In genomic region chr1:36564101-36564500, GRCm38 (mm10) we compare ENCODE assay signal across 14 mouse cellular contexts. TPM values are rescaled to one million over a fixed set of nuclear protein-coding genes. Genes with fewer than 3 reads are reported as not detected.
A peak's percentile ranks its signal among the peaks of the same experiment; 100 is the strongest.
DNase-seq lines count a peak whose midpoint lies in the region; ATAC-seq lines count a peak whose summit lies in the region.
"Had no signal": no experiment of that assay in that cellular context is flagged by ENCODE, and none has a peak within 500 bp of the region (broad histone marks: within the 10 kb centered on the region; RNA-seq: fewer than 3 reads in every experiment).

No protein-coding gene starts in this region.

- H3K36me3 ChIP-seq in kidney, embryonic 15.5 days = no peaks in the 10 kb centered on the region
- no peaks in the 10 kb centered on the region for H3K36me3 ChIP-seq in kidney, embryonic 16.5 days (ENCODE audit: insufficient read depth, low read length)
- H3K36me3 ChIP-seq: midbrain, embryonic 13.5 days had no signal

- H3K4me1 ChIP-seq in kidney, embryonic 15.5 days = peaks cover 86% of the 10 kb centered on the region
- H3K4me1 ChIP-seq in kidney, embryonic 16.5 days (ENCODE audit: insufficient read depth, low read length) = peaks cover 84% of the 10 kb centered on the region

- no peaks in the 10 kb centered on the region for H3K9me3 ChIP-seq in kidney, embryonic 15.5 days (replicated peaks)
- no peaks in the 10 kb centered on the region for H3K9me3 ChIP-seq in kidney, embryonic 16.5 days (ENCODE audit: low read length)
- H3K9me3 ChIP-seq: midbrain, embryonic 13.5 days had no signal

- ATAC-seq in kidney, embryonic 15.5 days (replicated peaks; ENCODE audit: low FRiP score) = no peak
- ATAC-seq in kidney, embryonic 16.5 days (ENCODE audit: low FRiP score, low TSS enrichment) = no peak
- ATAC-seq: midbrain, embryonic 13.5 days had no signal

- H3K9ac ChIP-seq in kidney, embryonic 15.5 days = no peak overlapping the region
- H3K9ac ChIP-seq in kidney, embryonic 16.5 days (replicated peaks; ENCODE audit: low read length) = no peak overlapping the region
- H3K9ac ChIP-seq: hindbrain, embryonic 14.5 days; midbrain, embryonic 13.5 days had no signal

- H3K27ac ChIP-seq in kidney, embryonic 15.5 days = 0 out of 2 replicates have a peak overlapping the region, but pooled peaks have one; percentile 41
- H3K27ac ChIP-seq in kidney, embryonic 16.5 days (ENCODE audit: low read length) = no peak overlapping the region
- H3K27ac ChIP-seq: hindbrain, embryonic 14.5 days; midbrain, embryonic 13.5 days had no signal

- H3K27me3 ChIP-seq in kidney, embryonic 15.5 days = no peaks in the 10 kb centered on the region
- no peaks in the 10 kb centered on the region for H3K27me3 ChIP-seq in kidney, embryonic 16.5 days (ENCODE audit: insufficient read depth, low read length)

- 64% methylated on average over 6 of the region's 6 CpGs for WGBS in kidney, embryonic 15.5 days
- WGBS in kidney, embryonic 16.5 days = 67% methylated on average over 6 of the region's 6 CpGs

- no peak overlapping the region for H3K4me2 ChIP-seq in kidney, embryonic 15.5 days
- no peak overlapping the region for H3K4me2 ChIP-seq in kidney, embryonic 16.5 days (replicated peaks; ENCODE audit: low read depth, low read length)
- H3K4me2 ChIP-seq: hindbrain, embryonic 14.5 days; midbrain, embryonic 13.5 days had no signal

- no peak overlapping the region for H3K4me3 ChIP-seq in kidney, embryonic 15.5 days (replicated peaks)
- H3K4me3 ChIP-seq in kidney, embryonic 16.5 days (ENCODE audit: low read length) = no peak overlapping the region
- H3K4me3 ChIP-seq: midbrain, embryonic 13.5 days had no signal

- peak; percentile 56 for DNase-seq in adrenal gland, adult 2 months
- no peak for DNase-seq in adrenal gland, adult 18-20 months (ENCODE audit: low spot score in 2 of 2)
- DNase-seq in heart, postnatal 36 days = peak; percentile 54 to 71
- no peak for DNase-seq in lung, postnatal 4 days
- DNase-seq in layer of hippocampus, postnatal 25 days (ENCODE audit: extremely low spot score in 1 of 2, low spot score in 1 of 2) = no peak
- DNase-seq in spleen, adult 12 weeks (ENCODE audit: low spot score) = no peak
- DNase-seq: cerebellum, adult 8-10 months; liver; spleen, adult 18-20 months had no signal

- intact Hi-C loops in heart, postnatal 36 days (cut with DNase I) = loop anchor here (2.0 kb wide), 1 partner anchor 17 kb away; no protein-coding TSS in a partner anchor

RNA-seq across cellular contexts. Expression of gene Sema4c, which starts 6.0 kb away (rescaled TPM):
- 10 to 100 TPM; 13.0 to 25.3 TPM for total RNA-seq in adrenal gland, adult 2 months (2021)
- 22.5 and 24.0 TPM in 2 replicates for polyA plus RNA-seq in adrenal gland, adult 2 months (2012; rRNA removed)
- total RNA-seq in adrenal gland, adult 18-20 months (2021) = 10 to 100 TPM; 13.7 to 15.8 TPM
- 19.3 and 23.3 TPM in 2 replicates for polyA plus RNA-seq in kidney, embryonic 15.5 days (2015; fragmentation: Nextera tagmentation; extraction: Ambion mirVana)
- polyA plus RNA-seq in kidney, embryonic 16.5 days (2015; fragmentation: Nextera tagmentation; extraction: Ambion mirVana) = 21.4 and 21.9 TPM in 2 replicates
- 10 to 100 TPM; 15.0 to 17.1 TPM for total RNA-seq in heart, postnatal 36 days (2021)
- total RNA-seq in layer of hippocampus, postnatal 25 days (2021) = 10 to 100 TPM; 12.7 to 14.0 TPM

RNA-seq across cellular contexts. Expression of gene Ankrd39, which starts 16.9 kb away (rescaled TPM):
- 10 to 100 TPM; 11.1 to 14.5 TPM for total RNA-seq in adrenal gland, adult 2 months (2021)
- 24.4 and 41.9 TPM in 2 replicates for polyA plus RNA-seq in adrenal gland, adult 2 months (2012; rRNA removed)
- 10 to 100 TPM; 11.0 to 11.1 TPM for total RNA-seq in adrenal gland, adult 18-20 months (2021)
- 26.2 and 26.3 TPM in 2 replicates for polyA plus RNA-seq in kidney, embryonic 15.5 days (2015; fragmentation: Nextera tagmentation; extraction: Ambion mirVana)
- polyA plus RNA-seq in kidney, embryonic 16.5 days (2015; fragmentation: Nextera tagmentation; extraction: Ambion mirVana) = 29.2 and 30.0 TPM in 2 replicates
- total RNA-seq in heart, postnatal 36 days (2021) = 1 to 10 TPM; 7.3 to 7.8 TPM
- 10 to 100 TPM; 10.8 to 13.3 TPM for total RNA-seq in layer of hippocampus, postnatal 25 days (2021)

RNA-seq across cellular contexts. Expression of gene Gm42417, which starts 24.9 kb away (rescaled TPM):
- not detected for total RNA-seq in adrenal gland, adult 2 months (2021)
- not detected in 2 replicates for polyA plus RNA-seq in adrenal gland, adult 2 months (2012; rRNA removed)
- not detected for total RNA-seq in adrenal gland, adult 18-20 months (2021)
- polyA plus RNA-seq in kidney, embryonic 15.5 days (2015; fragmentation: Nextera tagmentation; extraction: Ambion mirVana) = 0.32 and 0.75 TPM in 2 replicates
- polyA plus RNA-seq in kidney, embryonic 16.5 days (2015; fragmentation: Nextera tagmentation; extraction: Ambion mirVana) = 0.30 and 1.5 TPM in 2 replicates
- 100 to 1,000 TPM in 1 of 2 experiments, 10 to 100 TPM in 1; 93.9 to 209 TPM for total RNA-seq in heart, postnatal 36 days (2021)
- total RNA-seq in layer of hippocampus, postnatal 25 days (2021) = under 1 TPM in 1 of 2 experiments, not detected in 1; 0.47 TPM
- total RNA-seq: left cerebral cortex, adult 8-10 months had no signal
- polyA plus RNA-seq: midbrain, embryonic 13.5 days had no signal

RNA-seq across cellular contexts. Expression of gene Ankrd23, which starts 27.4 kb away (rescaled TPM):
- 10 to 100 TPM in 1 of 2 experiments, 1 to 10 TPM in 1; 6.9 to 11.2 TPM for total RNA-seq in adrenal gland, adult 2 months (2021)
- 16.5 and 19.9 TPM in 2 replicates for polyA plus RNA-seq in adrenal gland, adult 2 months (2012; rRNA removed)
- 10 to 100 TPM; 10.3 to 10.6 TPM for total RNA-seq in adrenal gland, adult 18-20 months (2021)
- 21.8 and 22.1 TPM in 2 replicates for polyA plus RNA-seq in kidney, embryonic 15.5 days (2015; fragmentation: Nextera tagmentation; extraction: Ambion mirVana)
- 15.2 and 21.7 TPM in 2 replicates for polyA plus RNA-seq in kidney, embryonic 16.5 days (2015; fragmentation: Nextera tagmentation; extraction: Ambion mirVana)
- 100 to 1,000 TPM; 203 to 373 TPM for total RNA-seq in heart, postnatal 36 days (2021)
- 1 to 10 TPM; 5.4 to 7.7 TPM for total RNA-seq in layer of hippocampus, postnatal 25 days (2021)

RNA-seq across cellular contexts. Expression of gene Cnnm3, which starts 52.4 kb away (rescaled TPM):
- total RNA-seq in adrenal gland, adult 2 months (2021) = 10 to 100 TPM; 25.9 to 32.0 TPM
- 53.9 and 70.6 TPM in 2 replicates for polyA plus RNA-seq in adrenal gland, adult 2 months (2012; rRNA removed)
- 10 to 100 TPM; 20.8 to 28.9 TPM for total RNA-seq in adrenal gland, adult 18-20 months (2021)
- polyA plus RNA-seq in kidney, embryonic 15.5 days (2015; fragmentation: Nextera tagmentation; extraction: Ambion mirVana) = 3.7 and 4.0 TPM in 2 replicates
- 3.5 and 3.7 TPM in 2 replicates for polyA plus RNA-seq in kidney, embryonic 16.5 days (2015; fragmentation: Nextera tagmentation; extraction: Ambion mirVana)
- 10 to 100 TPM; 16.0 to 19.2 TPM for total RNA-seq in heart, postnatal 36 days (2021)
- 10 to 100 TPM; 33.2 to 37.5 TPM for total RNA-seq in layer of hippocampus, postnatal 25 days (2021)

Comparison
In these comparisons a context has a peak if more than half of its experiments do, and no peak if none do; other contexts are left out.
1. DNase-seq: peak in adrenal gland, adult 2 months (single experiment) and heart, postnatal 36 days (2 of 2); none in adrenal gland, adult 18-20 months (0 of 2), lung, postnatal 4 days (0 of 2), layer of hippocampus, postnatal 25 days (0 of 2) and spleen, adult 12 weeks (single experiment).
2. RNA of gene Gm42417, which starts 24.9 kb away (total RNA-seq): 93.9 to 209 TPM in heart, postnatal 36 days; 0.47 TPM in layer of hippocampus, postnatal 25 days, not detected in adrenal gland, adult 2 months and not detected in adrenal gland, adult 18-20 months; every median in the first group is over 10 times any median in the second.